Mouse (Mus musculus): ENCODE measurements around the gene Cpsf6.

Cpsf6 gene

GRCm38 (mm10) chr10:117413562-117414527, 34.0 kb upstream of the Cpsf6 start:
- DNase-seq (ENCODE audit: low spot score) = no peak

GRCm38 (mm10) chr10:117412474-117413057, 32.8 kb upstream of the Cpsf6 start:
- no peak for DNase-seq (ENCODE audit: low spot score)

GRCm38 (mm10) chr10:117411716-117412473, 32.1 kb upstream of the Cpsf6 start:
- peak; percentile 42 for DNase-seq (ENCODE audit: low spot score)

DNA sequence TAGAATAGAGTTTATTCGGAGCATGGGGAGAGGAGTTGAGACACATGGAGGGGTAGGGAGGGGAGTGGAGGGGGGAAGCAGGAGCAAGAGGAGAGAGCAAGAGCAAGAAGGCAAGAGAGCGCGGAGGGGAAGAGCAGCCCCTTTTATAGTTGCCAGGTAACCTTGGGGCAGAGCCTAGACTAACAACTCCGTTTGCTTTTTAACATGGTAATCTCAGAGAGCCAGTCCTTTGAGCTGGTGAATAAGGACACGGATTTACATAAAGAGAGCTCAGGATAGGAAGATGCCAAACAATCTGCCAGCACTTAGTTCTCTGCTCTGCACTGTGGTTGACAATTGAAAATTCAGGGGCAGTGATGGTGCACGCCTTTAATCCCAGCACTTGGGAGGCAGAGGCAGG, 31.3 kb upstream of the Cpsf6 start:
- no peak for DNase-seq (ENCODE audit: low spot score)

- no peak for DNase-seq (ENCODE audit: low spot score)
Observed at GRCm38 (mm10) chr10:117410481-117411048, 30.8 kb upstream of the Cpsf6 start.

GRCm38 (mm10) chr10:117409373-117410354, 29.8 kb upstream of the Cpsf6 start:
- DNase-seq (ENCODE audit: low spot score) = no peak

GRCm38 (mm10) chr10:117408545-117409372, 28.9 kb upstream of the Cpsf6 start:
- DNase-seq (ENCODE audit: low spot score) = no peak

- DNase-seq (ENCODE audit: low spot score) = no peak
Observed at GRCm38 (mm10) chr10:117407734-117408288, 28.0 kb upstream of the Cpsf6 start.

- no peak for DNase-seq (ENCODE audit: low spot score)
Observed at GRCm38 (mm10) chr10:117406843-117407733, 27.3 kb upstream of the Cpsf6 start.

DNA sequence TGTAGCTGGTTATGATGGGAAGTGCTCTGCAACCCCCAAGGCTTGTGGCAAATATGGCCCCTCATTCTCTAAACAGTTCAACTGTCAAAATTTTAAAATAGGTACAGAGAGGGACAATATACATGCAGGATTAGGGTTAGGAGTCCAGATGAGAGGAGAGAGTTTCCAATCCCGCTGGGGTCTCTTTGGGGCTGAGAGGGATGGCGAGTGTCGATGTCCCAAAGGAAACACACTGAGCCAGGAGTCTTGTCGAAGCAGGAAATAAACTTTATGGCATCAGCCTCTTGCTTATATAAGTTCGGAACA, 26.4 kb upstream of the Cpsf6 start:
- no peak for DNase-seq (ENCODE audit: low spot score)

DNA sequence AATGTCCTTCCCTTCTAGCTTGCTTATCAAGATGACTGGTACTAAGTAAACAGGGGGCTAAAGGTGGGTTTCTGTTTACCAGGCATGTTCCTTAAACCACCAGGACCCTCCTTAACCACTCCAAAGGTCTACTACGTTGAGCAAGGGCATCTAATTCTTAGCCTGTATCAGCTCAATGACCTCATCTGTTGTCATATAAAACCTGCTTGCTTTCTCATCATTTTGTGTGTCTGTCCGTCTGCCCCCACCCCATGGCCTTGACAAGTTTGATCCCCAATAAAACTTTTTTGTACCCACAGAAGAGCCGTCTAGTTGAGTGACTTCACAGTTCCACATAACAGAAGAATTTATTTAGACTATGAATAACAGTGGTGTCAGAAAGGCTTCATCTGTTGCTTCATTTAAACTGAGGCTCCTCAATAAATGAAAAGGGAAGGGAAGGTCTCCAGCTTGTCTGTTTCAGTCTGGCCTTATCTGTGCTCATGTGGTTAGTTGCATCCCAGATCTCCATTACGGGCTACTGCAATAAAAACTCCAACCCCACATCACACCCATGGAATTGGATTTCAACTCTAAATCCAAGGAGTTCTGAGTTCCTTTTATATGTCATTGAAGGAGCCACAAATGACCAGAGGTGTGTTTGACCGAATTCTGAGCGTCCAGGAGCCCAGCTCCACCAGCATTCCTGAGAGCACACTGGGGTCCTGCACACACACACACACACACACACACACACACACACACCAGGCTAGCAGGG, 25.9 kb upstream of the Cpsf6 start:
- no peak for DNase-seq (ENCODE audit: low spot score)

- no peak for DNase-seq (ENCODE audit: low spot score)
Observed at GRCm38 (mm10) chr10:117404384-117404783, 24.6 kb upstream of the Cpsf6 start.

DNA sequence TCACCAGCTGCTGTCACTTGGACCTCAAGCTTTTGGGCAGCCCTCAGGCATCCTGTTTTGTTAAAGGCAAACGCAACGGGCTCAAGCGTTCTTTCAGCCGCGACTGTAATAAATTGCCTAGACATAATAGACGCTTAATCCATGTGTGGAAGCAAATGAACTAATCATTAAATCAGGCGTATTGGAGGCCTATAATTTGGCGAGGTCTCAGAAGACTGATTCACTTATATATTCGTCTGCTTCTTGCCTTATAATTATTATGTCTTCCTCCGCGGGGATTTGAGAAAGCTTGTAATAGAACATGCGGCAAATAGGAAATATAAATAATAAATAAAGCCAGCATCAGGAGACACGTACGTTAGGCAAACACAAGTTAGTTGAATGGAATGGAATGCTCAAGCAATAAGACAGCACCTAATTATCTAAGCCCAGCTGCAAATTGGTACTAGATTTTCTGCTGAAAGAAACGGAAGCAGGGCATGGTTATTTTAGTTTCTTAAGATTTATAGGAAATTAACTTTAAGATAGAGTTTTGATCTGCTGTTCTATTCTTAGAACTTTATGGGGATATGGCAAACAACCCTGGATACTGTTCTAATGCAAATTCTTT, 23.6 kb upstream of the Cpsf6 start:
- peak; percentile 29 for DNase-seq (ENCODE audit: low spot score)

DNA sequence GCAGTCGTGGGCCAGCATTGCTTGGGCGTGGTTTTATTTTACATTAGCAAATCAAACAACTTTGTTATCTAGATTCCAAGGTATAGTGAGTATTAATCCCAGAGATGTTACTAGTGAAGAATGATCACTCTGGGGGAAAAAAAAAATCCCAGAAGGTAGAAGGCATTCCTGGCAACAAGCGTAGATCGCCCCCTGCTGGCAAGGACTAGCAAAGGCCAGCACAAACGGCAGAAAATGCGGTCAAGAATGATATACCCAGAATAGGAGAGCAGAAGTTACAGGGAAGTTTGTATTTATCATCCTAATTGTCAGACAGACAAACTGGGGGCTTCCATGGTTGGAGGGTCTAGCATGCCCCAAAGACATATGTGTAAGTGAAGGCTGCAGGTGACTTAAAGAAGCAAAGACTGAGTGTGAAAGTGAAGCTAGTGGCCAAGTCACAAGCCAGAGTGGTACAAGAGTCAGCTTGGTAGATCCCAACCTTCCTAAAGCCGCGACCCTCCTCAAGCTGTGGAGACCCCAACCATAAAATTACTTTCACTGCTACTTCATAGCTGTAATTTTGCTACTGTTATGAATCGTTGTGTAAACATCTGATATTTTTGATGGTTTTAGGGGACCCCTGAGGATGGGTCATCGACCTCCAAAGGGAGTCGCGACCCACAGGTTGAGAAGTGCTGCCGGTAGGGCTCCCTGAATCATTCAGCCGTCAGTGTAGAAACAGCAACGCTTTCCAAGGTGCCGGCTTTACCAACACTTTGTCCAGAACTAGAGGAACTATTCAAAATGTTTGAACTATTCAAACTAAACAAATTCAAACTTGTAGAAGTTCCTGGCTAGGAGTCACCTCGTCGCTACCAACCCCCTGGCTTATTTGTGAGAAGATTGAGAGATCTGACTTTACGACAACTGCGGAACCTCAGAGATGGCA, 22.9 kb upstream of the Cpsf6 start:
- DNase-seq (ENCODE audit: low spot score) = peak; percentile 68

DNA sequence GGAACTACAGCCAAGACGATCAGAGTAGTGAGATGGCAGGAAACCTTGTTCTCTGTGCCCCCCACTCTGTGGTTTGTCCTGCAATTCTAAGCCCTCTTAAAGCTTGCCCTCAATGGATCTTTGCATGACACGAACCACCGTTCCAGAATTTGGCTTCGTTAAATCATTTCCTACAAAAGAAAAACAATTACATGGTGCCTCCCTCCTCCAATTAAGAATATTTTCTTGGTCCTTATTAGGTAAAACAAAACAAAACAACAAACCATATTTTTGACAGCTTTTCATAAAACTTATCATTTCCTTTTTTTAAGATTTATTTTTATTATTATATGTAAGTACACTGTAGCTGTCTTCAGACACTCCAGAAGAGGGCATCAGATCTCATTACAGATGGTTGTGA, 21.5 kb upstream of the Cpsf6 start:
- DNase-seq (ENCODE audit: low spot score) = no peak

DNA sequence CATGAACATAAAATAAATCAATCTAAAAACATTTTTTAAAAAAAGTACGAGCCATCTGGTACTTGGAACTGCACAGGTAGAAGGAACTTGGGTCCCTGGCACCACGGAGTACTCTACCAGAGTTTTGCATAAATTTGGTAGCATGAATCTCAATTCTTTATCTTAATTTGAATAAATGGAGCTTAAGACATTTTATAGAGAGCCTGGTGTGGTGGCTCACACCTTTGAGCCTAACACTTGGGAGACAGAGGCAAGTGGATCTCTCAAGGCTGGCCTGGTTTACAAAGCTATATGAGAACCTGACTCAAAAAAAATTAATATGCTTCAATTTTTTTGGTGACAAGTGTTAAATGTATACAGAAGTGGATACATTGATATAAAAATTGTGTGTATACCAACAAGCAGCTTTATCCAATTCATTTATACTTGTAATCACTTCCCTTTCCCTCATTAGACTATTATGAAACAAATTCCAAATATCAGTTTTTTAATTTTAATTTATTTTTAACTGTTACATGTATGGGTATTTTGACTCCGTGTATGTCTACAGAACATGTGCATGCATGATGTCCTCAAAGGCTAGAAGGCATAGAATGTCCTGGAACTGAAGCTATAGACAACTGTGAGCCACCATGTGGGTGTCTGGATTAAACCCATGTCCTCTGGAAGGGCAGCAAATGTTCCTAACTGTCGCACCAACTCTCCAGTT, 20.6 kb upstream of the Cpsf6 start:
- no peak for DNase-seq (ENCODE audit: low spot score)

All from retina, embryonic 14.5 days (tissue).